Mouse (Mus musculus): ENCODE measurements around the gene Sgms1. TPM values are rescaled to one million over a fixed set of nuclear protein-coding genes. Genes with fewer than 3 reads are reported as not detected.

Gene Sgms1
- polyA plus RNA-seq, 1 experiment from 2014 or later = 43.3 TPM

GRCm38 (mm10) chr19:32210450-32211292 is 178.8 kb downstream of the Sgms1 start:
- no peaks in the 10 kb centered on the region for H3K9me3 ChIP-seq
- peak overlapping the region; percentile 52 for H3K4me3 ChIP-seq (replicated peaks)
- peak; percentile 99 for ATAC-seq (ENCODE audit: insufficient read depth, low FRiP score, low read depth)
- 2% methylated on average over 34 of the region's 34 CpGs for WGBS
- peak overlapping the region; percentile 39; the same call in 1 of the 2 replicates for H3K9ac ChIP-seq
- peak overlapping the region; percentile 95 for H3K27ac ChIP-seq
- H3K36me3 ChIP-seq = no peaks in the 10 kb centered on the region
- H3K4me1 ChIP-seq = peaks cover 5% of the 10 kb centered on the region
- no peaks in the 10 kb centered on the region for H3K27me3 ChIP-seq (replicated peaks)
- peak overlapping the region; percentile 84 for H3K4me2 ChIP-seq

GRCm38 (mm10) chr19:32210099-32210449 is 179.4 kb downstream of the Sgms1 start:
- H3K27ac ChIP-seq = peak overlapping the region; percentile 95
- ATAC-seq (ENCODE audit: insufficient read depth, low FRiP score, low read depth) = no peak
- WGBS = 14% methylated on average over 5 of the region's 5 CpGs

DNA sequence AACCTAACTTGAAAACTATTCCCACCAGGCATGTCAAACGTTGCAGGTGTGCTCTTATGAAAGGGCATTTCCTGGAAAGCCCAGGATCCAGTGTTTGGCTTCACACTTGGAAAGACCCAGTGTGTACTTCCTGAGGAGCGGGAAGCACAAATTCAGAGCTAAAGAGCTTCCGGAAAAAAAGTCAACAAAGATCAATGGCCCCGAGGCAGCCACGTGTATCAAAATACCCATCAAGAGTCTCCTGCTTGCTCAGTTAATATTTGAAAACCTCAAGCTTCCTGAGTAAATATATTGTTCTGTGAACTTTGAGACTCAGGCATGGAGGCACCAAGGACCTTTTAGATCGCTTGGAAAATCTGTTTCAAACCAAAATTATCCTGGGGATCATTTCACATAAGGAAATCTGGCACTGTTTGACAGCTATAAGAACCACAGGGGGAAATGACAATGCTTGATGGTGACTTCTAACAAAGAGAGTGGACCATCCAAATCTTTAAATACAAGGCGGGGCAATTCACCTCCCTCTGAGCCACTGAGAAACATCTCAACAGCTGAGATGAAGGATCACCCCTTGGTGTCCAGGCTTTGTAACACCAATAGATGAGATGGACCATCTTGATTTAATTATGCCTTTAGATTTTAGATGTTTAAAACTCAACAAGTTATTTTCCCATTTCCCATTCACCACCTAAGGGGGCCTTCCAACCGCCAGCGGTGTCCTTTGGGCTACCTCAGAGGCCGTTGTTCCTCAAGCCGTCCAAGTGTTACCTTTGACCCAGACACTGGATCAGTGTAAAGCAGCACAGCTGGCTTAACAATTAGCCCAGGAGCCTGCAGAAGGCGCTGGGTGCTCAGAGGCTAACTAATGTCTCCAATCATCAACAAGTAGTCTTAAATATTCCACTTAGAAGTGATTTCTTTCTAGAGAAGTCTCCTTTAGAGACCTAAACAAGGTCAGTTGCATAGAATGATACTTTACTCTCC is 187.1 kb downstream of the Sgms1 start:
- Histone ChIP-seq H3K4me1 (0 out of 2 replicates have a peak, but pooled peaks cover 13% of the 10 kb centered on the region), H3K4me3 (replicated peaks) (no peak overlapping the region), H3K4me2 (no peak overlapping the region), H3K9me3 (no peaks in the 10 kb centered on the region), H3K9ac (no peak overlapping the region), H3K36me3 (no peaks in the 10 kb centered on the region), H3K27ac (no peak overlapping the region), H3K27me3 (replicated peaks) (no peaks in the 10 kb centered on the region)
- 68% methylated on average over 12 of the region's 12 CpGs for WGBS
- ATAC-seq (ENCODE audit: insufficient read depth, low FRiP score, low read depth) = peak; percentile 35

More at GRCm38 (mm10) chr19:32210099-32210449, 179.4 kb downstream of the Sgms1 start:
- H3K9me3 ChIP-seq = no peaks in the 10 kb centered on the region
- H3K4me1 ChIP-seq = peaks cover 5% of the 10 kb centered on the region
- no peaks in the 10 kb centered on the region for H3K36me3 ChIP-seq
- H3K9ac ChIP-seq = peak overlapping the region; percentile 39; the same call in 1 of the 2 replicates
- peak overlapping the region; percentile 52 for H3K4me3 ChIP-seq (replicated peaks)
- H3K27me3 ChIP-seq (replicated peaks) = no peaks in the 10 kb centered on the region
- peak overlapping the region; percentile 84 for H3K4me2 ChIP-seq

DNA sequence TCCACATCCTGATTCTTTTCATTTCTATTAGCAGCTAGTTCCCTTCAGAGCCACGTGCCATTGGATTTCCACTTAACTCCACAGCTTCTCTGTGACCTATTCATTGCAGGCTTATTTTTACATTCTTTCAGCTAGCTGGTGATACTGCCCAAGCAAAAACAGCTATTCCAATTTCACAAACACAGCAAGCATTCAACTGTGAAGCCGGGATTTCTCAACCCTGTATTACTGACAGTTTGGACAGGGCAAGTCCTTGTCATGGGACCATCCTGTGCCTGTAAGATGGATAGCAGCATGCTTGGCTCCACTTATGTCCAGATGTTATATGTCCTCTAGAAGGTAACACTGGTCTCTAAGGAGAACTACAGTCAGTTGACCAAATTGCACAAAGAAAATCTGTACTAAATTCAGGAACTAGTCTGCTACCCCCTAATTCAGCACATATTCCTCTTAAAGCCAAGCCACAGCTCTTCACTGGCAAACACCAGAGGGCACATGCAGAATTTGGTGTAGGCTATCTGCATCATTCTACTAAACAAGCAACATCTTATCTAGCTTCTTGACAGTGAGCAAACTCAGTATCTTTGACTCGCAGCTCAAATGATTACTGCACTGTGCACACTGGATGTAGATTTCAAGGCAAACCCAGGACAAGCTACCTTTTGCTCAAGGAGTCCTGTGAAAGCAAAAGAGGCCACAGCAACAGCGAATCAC is 189.5 kb downstream of the Sgms1 start:
- ATAC-seq (ENCODE audit: insufficient read depth, low FRiP score, low read depth) = no peak; the same call in 1 of the 2 replicates

DNA sequence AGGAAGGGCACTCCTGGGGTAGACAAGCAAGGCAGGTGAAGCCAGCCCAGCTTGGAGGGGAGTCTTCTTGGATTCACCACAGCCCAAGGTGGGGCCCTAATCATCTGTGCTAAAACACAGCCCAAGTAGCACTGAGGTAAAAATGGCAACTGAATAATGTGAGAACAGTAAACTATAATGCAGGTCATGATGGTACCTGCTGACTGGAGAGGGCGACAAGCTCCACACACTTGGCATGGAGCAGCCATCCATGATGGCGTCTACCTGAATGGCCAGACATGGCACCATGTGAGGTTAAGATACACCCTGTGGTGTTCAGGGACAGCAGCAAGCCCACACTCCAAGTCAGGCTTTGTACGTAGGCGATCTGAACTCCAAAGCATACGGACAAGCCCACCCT is 190.4 kb downstream of the Sgms1 start:
- 0 out of 2 replicates have a peak, but pooled peaks cover 16% of the 10 kb centered on the region for H3K4me1 ChIP-seq
- H3K27ac ChIP-seq = no peak overlapping the region
- no peak overlapping the region for H3K4me2 ChIP-seq
- no peaks in the 10 kb centered on the region for H3K27me3 ChIP-seq (replicated peaks)
- no peaks in the 10 kb centered on the region for H3K36me3 ChIP-seq
- H3K9ac ChIP-seq = no peak overlapping the region
- no peak for ATAC-seq (ENCODE audit: insufficient read depth, low FRiP score, low read depth)
- H3K4me3 ChIP-seq (replicated peaks) = no peak overlapping the region
- H3K9me3 ChIP-seq = no peaks in the 10 kb centered on the region
- 96% methylated on average over 5 of the region's 5 CpGs for WGBS

More for the DNA sequence above, 189.5 kb downstream of the Sgms1 start:
- H3K4me3 ChIP-seq (replicated peaks) = no peak overlapping the region
- H3K4me1 ChIP-seq = 0 out of 2 replicates have a peak, but pooled peaks cover 16% of the 10 kb centered on the region
- no peaks in the 10 kb centered on the region for H3K9me3 ChIP-seq
- no peaks in the 10 kb centered on the region for H3K36me3 ChIP-seq
- 66% methylated on average over 4 of the region's 4 CpGs for WGBS
- H3K4me2 ChIP-seq = no peak overlapping the region
- no peaks in the 10 kb centered on the region for H3K27me3 ChIP-seq (replicated peaks)
- H3K27ac ChIP-seq = no peak overlapping the region
- H3K9ac ChIP-seq = no peak overlapping the region

DNA sequence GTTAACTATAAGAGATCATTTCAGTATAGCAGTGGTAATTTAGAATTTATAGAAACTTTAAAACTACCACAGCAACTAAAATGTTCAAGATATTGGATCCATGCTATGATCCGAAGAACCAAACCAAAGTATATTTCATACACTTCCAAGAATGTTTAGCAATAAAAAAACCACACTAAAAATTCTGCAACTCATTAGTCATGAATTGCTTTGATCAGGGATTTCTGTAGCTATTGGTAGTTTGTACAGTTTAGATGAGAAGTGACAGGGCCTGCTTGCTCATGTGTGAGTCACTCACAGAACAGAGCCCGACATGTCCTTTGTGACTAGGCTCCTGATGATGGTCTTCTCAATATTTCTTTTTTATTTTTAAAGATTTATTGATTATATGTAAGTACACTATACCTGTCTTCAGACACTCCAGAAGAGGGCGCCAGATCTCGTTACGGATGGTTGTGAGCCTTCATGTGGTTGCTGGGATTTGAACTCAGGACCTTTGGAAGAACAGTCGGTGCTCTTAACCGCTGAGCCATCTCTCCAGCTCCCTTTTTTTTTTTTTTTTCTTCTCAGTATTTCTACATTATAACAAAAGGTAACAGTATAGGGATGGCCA is 190.9 kb downstream of the Sgms1 start:
- no peak overlapping the region for H3K27ac ChIP-seq
- 91% methylated on average over 7 of the region's 7 CpGs for WGBS
- H3K4me3 ChIP-seq (replicated peaks) = no peak overlapping the region
- no peaks in the 10 kb centered on the region for H3K9me3 ChIP-seq
- H3K4me1 ChIP-seq = 0 out of 2 replicates have a peak, but pooled peaks cover 16% of the 10 kb centered on the region
- H3K9ac ChIP-seq = no peak overlapping the region
- no peak overlapping the region for H3K4me2 ChIP-seq
- ATAC-seq (ENCODE audit: insufficient read depth, low FRiP score, low read depth) = no peak
- H3K36me3 ChIP-seq = no peaks in the 10 kb centered on the region
- no peaks in the 10 kb centered on the region for H3K27me3 ChIP-seq (replicated peaks)

- Histone ChIP-seq H3K4me1 (0 out of 2 replicates have a peak, but pooled peaks cover 16% of the 10 kb centered on the region), H3K9ac (no peak overlapping the region), H3K27ac (peak overlapping the region; percentile 52), H3K36me3 (no peaks in the 10 kb centered on the region), H3K9me3 (no peaks in the 10 kb centered on the region), H3K4me2 (no peak overlapping the region), H3K27me3 (replicated peaks) (no peaks in the 10 kb centered on the region), H3K4me3 (replicated peaks) (no peak overlapping the region)
- ATAC-seq (ENCODE audit: insufficient read depth, low FRiP score, low read depth) = no peak
- 59% methylated on average over 15 of the region's 15 CpGs for WGBS
Measured at GRCm38 (mm10) chr19:32196976-32197819, 192.3 kb downstream of the Sgms1 start.

DNA sequence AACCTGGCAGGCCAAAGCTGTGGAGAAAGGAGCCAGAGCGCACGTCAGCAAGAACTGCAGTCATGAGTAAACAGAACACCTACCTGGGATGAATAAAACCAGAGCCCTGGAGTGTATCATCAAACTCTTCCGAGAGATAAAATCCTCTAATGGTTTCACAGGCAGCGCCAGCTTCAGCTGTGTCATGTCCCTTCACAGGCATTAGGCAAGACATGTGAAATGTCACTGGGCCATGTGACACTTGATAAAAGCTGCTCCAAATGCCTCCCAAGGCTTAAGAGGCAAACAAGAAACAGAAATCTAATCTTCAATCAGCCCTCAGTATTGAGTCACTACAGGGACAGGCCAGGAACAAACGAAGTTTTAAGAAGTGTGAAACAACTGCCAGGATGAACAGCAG is 193.3 kb downstream of the Sgms1 start:
- no peak overlapping the region for H3K9ac ChIP-seq
- no peak overlapping the region for H3K27ac ChIP-seq
- H3K36me3 ChIP-seq = no peaks in the 10 kb centered on the region
- 43% methylated on average over 5 of the region's 5 CpGs for WGBS
- no peaks in the 10 kb centered on the region for H3K27me3 ChIP-seq (replicated peaks)
- 0 out of 2 replicates have a peak, but pooled peaks cover 11% of the 10 kb centered on the region for H3K4me1 ChIP-seq
- ATAC-seq (ENCODE audit: insufficient read depth, low FRiP score, low read depth) = peak; percentile 41; the same call in 1 of the 2 replicates
- no peak overlapping the region for H3K4me3 ChIP-seq (replicated peaks)
- no peaks in the 10 kb centered on the region for H3K9me3 ChIP-seq
- no peak overlapping the region for H3K4me2 ChIP-seq

GRCm38 (mm10) chr19:32194863-32195262 is 194.7 kb downstream of the Sgms1 start:
- 0 out of 2 replicates have a peak, but pooled peaks cover 5% of the 10 kb centered on the region for H3K4me1 ChIP-seq
- H3K4me3 ChIP-seq (replicated peaks) = no peak overlapping the region
- no peak overlapping the region for H3K27ac ChIP-seq
- no peaks in the 10 kb centered on the region for H3K9me3 ChIP-seq
- H3K9ac ChIP-seq = no peak overlapping the region
- 9% methylated on average over 1 of the region's 1 CpGs for WGBS
- no peak overlapping the region for H3K4me2 ChIP-seq
- no peak for ATAC-seq (ENCODE audit: insufficient read depth, low FRiP score, low read depth)
- H3K36me3 ChIP-seq = no peaks in the 10 kb centered on the region
- H3K27me3 ChIP-seq (replicated peaks) = no peaks in the 10 kb centered on the region

- WGBS = 90% methylated on average over 3 of the region's 3 CpGs
- Histone ChIP-seq H3K9me3 (no peaks in the 10 kb centered on the region), H3K4me1 (0 out of 2 replicates have a peak, but pooled peaks cover 3% of the 10 kb centered on the region), H3K4me2 (no peak overlapping the region), H3K36me3 (no peaks in the 10 kb centered on the region), H3K27ac (no peak overlapping the region), H3K27me3 (replicated peaks) (no peaks in the 10 kb centered on the region), H3K4me3 (replicated peaks) (no peak overlapping the region), H3K9ac (no peak overlapping the region)
- no peak for ATAC-seq (ENCODE audit: insufficient read depth, low FRiP score, low read depth)
Measured at GRCm38 (mm10) chr19:32194074-32194473, 195.4 kb downstream of the Sgms1 start.
